Mouse (Mus musculus): Measurements from ENCODE around the gene Bola2. TPM values are rescaled to one million over a fixed set of nuclear protein-coding genes. Genes with fewer than 3 reads are reported as not detected.
"Not testable (repeated sequence)": the region's sequence is repeated elsewhere in the genome, so short reads cannot be mapped to it uniquely, and the experiment has no call there.

Gene Bola2
- 83.3 and 85.8 TPM in 2 replicates for total RNA-seq (2021)
- long read RNA-seq, transcript Bola2-203 (3 exons, 1,266 nt): major isoform, 32 of 36 reads
- long read RNA-seq, partial matches to known transcripts: 0 of 36 reads
- long read RNA-seq, other reads (novel, unspliced or antisense): 0 of 36 reads

- DNase-seq: peak; percentile 69
Observed at GRCm38 (mm10) chr7:126695210-126695611, at the start of gene Bola2. Gene Bola2 (plus strand): TSS chr7:126695401.

DNA sequence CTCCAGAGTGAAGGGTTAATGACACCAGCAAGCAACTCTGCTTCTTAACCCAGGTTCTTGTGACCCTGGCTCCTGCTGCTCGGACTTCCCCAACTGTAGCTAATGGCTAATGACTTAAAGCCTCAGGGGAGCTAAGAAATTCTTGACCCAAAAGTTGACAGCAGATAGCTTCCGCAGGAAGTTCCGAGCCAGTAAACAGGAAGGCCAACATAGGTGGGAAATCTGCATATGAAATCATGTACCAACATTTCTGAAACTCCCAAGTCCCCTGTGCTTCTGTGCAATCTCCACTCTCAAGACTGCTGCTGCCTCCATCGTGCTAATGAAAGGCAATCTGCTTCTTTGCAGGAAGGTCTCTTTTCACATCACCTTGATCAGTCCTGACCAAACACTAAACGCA, 49.5 kb upstream of the Bola2 start:
- DNase-seq: no peak

- no peak for DNase-seq
Observed at GRCm38 (mm10) chr7:126648486-126648885, 46.7 kb upstream of the Bola2 start.

DNA sequence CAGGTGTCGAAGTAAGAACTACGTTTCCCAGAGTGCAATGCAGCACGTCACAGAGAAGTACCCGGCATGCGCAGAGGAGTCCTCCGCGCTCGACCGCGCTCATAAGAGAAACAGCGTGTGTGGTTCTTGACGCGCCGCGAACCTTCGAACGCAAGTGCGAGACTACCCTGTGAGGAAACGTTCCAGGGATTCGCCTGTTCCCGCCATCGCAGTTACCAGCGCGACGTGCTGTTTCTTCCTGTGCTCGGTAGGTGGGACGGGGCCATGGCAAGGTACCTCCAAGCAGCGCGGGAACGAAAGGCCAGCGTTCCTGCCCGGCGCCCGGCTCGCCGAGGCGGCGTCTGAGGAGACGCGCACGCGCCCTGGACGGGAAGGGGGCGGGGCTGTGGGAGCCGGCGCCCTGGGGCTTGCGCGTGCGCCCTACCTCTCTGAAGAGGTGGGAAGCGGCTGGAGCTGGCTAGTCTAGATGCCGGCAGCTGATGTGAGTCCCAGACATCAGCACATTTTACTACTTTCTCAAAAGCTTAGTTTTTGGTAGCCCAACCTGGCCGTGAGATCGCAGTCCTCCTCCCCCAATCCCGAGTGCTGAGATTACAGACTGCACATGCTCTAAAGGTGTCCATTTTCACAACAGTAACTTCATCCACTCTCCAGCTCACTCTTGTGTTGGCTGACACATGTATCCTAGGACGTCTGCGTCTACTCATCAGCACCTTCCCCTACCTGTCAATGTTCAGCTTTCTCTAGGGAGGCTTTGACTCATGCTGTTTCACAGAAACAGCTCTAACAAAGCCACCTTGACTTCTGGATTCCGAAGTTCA, 45.8 kb upstream of the Bola2 start, which contains the start of gene Sgf29:
Gene Sgf29, plus strand, starts transcription at position 79 of the 821 bp plus-strand sequence.
- DNase-seq: peak; percentile 97

- DNase-seq: no peak
Observed at GRCm38 (mm10) chr7:126650852-126651251, 44.3 kb upstream of the Bola2 start.

DNA sequence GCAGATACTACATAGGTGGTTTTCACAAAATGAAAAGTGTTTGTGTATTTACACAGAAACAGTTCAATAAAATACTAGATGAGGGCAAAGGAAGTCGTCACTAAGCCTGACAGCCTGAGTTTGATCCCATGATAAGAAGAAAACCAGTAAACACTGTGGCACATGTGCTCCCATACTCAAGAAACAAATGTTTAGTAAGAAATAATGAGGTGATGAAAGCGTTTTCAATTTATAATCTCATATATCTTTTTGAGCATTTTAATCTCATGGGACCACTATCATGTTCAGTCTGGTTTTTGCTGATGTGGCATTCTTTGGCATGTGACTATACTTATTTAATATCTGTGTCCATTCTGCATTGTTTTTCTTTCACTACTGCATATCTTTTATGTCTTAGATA, 41.2 kb upstream of the Bola2 start:
- no peak for DNase-seq

DNA sequence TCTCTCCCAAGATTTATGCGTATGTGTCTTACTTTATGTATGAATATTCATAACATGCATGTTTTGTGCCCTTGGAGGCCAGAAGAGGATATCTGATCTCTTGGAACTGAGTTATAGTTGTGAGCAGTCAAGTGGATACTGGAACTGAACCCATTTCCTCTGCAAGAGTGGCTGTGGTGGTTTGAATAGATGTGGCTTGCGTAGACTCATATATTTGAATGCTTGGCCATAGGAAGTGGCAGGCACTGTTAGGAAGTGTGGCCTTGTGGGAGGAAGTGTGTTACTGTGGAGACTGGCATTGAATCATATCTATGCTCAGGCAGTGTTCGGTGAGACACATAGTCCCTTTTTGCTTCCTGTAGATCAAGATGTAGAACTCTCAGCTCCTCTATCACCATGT, 39.5 kb upstream of the Bola2 start:
- DNase-seq: no peak

DNA sequence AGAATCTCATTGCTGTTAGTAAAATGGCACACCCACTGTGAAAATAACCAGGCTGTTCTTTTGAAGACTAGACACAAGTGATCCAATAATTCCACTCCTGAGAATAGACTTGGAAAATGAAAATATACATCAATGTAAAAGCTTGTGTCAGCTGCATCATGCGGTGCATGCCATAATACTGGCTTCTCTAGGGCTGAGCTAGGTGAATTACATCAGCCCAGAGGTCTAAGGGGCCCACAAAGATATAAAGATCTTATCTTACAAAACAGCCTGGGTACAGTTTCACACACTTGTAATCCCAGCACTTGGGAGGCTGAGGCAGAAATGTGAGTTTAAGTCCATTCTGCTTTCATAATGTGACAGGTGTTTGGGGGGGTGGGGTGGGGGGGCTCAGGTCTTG, 37.7 kb upstream of the Bola2 start:
- no peak for DNase-seq

- peak; percentile 17 for DNase-seq
Observed at GRCm38 (mm10) chr7:126659771-126660170, 35.4 kb upstream of the Bola2 start.

GRCm38 (mm10) chr7:126663646-126664045, 31.6 kb upstream of the Bola2 start:
- DNase-seq: no peak

DNA sequence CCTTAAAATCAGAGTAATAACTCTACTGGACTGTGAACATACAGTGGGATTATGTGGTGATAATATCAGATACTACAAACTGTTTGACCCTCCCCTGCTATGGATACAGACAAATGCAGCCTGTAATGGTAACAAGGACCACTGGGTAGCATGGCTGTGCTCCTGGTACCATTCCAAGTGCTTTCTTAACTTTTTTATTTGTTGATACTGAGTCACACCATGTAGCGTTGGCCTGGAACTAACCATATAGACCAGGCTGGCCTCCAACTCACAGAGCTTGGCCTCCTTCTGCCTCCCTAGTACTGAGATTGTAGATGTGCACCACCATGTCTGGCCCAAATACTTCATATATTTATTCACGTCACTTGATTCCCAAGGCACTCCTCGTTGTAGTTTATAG, 29.9 kb upstream of the Bola2 start:
- peak; percentile 20 for DNase-seq

GRCm38 (mm10) chr7:126667495-126668090, 27.6 kb upstream of the Bola2 start:
- no peak for DNase-seq

GRCm38 (mm10) chr7:126668452-126668851, 26.7 kb upstream of the Bola2 start:
- DNase-seq: no peak

GRCm38 (mm10) chr7:126670152-126670551, 25.0 kb upstream of the Bola2 start:
- DNase-seq: no peak

GRCm38 (mm10) chr7:126672111-126672510, 23.1 kb upstream of the Bola2 start:
- no peak for DNase-seq

- no peak for DNase-seq
Observed at GRCm38 (mm10) chr7:126675104-126675503, 20.1 kb upstream of the Bola2 start.

- no peak for DNase-seq
Observed at GRCm38 (mm10) chr7:126676207-126676606, 19.0 kb upstream of the Bola2 start, which contains the start of gene Sult1a1. Gene Sult1a1 (minus strand): TSS chr7:126676432.

DNA sequence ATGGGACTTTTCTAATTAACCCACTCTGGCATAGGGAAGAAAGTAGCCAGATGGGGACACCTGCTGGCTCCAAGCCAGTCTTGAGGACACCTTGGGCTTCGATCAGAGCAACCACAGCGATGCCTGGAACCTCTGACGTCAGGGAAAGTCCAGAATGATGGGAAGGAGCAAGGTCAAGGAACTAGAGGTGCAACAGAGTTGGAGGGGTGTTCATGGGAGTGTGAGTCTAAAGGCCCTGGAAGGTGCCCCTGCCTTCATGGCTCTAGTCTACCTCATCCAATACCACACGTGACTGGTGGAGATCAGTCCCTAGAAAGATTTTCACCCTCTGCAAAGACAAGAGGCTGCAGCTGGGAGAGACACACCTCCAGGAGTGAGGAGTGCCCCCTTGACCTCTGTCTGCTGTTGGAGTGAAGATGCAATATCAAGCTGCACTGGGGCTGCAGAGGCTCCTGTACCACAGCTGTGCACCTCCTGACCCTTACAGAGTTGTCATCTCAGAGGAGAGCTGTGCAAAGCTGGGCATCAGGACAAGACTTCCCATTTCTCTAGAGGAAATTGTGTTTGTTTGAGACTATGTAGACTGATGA, 18.5 kb upstream of the Bola2 start:
- no peak for DNase-seq

DNA sequence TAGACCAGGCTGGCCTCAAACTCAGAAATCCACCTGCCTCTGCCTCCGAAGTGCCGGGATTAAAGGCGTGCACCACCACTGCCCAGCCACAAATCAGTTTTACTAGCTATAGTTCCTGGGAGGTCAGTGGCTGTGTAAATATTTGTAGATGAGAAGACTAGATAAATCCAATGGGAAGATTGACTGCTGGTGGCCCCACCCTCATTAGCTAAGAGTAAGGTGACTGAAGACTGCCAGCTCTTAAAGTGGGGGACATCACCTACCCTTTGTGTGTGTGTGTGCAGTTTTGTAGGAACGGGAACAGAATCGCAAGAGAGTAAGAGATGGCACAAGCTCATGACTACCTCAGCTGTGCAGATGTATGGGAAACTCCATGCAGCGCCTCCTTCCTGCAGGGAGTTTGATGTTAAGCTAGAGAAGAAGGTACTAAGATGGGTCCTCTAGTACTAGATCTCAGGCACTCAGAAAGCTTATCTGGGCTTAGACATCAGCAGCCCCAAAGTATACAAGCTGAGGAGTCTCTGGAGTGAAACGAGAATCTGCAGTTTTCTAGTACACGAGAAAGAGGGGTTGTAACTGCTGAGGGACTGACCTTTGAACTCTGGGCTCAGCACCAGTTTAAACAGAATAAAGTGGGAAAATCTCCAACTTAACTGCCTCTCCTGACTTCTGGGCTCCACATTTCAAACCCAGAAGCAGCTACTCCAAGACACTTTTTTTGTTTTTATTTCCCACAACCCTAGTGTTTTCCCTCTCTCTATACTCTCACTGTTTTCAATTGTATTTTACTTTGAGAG, 16.5 kb upstream of the Bola2 start:
- no peak for DNase-seq

DNA sequence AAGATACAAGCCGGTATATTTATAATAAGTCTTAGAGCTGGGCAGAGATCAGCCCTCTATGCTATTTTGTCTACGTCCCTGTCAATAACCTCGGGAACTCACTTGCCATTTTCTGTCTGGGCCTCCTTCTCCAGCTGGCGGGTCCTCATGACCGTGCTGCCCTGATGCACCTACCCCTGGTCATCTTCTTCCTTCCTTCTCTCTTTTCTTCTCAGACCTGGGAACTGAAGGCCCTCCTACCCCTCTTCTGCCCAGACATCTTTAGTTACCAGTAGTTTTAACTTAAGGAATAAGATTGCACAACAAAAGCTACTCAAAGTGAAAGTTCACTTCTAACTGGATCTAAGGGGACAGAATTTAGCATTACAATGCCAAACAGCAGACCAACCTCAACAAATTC, 15.5 kb upstream of the Bola2 start:
- no peak for DNase-seq

DNA sequence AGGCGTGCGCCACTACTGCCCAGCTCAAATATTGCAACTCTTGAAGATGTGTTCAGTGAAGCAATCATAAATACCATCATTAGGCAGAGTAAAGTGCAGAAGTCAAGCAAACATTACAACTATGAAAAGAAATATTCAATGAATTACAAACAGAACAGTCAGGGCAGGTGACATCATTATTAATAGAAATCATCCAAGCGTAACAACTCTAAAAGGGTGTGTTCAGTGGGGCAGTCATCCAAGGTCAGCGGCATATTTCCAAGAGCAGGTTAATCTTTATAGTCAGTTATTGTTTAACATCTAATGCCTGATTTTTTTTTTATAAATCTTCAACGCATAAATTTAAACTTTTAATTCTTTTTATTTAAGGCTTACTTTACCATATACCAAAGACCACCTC, 14.0 kb upstream of the Bola2 start:
- DNase-seq: no peak

DNA sequence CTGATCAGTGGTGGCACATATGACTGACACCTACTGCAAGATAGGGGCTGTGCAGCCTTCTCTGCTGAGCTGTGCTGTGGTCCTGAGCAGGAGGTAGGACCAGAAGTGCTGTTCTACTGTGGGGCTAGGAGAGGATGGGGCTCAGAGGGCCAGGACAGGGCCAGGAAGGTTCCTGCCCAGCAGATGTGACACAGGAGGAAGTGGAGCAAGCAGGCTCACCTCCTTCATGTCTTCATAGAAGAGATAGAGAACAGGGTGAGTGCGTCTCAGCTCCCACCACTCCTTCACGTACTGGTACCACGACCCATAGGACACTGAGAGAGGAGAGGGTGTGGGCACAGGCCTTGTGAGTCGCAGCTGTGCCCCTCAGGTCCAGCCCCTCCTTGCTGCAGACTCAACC, 7.0 kb upstream of the Bola2 start:
- not testable (repeated sequence) for DNase-seq
